Mouse (Mus musculus): ENCODE results near the gene Gpc5. TPM values are rescaled to one million over a fixed set of nuclear protein-coding genes. Genes with fewer than 3 reads are reported as not detected.

Gene Gpc5
- polyA plus RNA-seq, 1 experiment from 2014 or later = 0.06 TPM

- no peak for ATAC-seq (replicated peaks; ENCODE audit: insufficient number of reproducible peaks, insufficient read depth, low FRiP score, low read depth)
- no peak overlapping the region for H3K4me3 ChIP-seq
- H3K4me1 ChIP-seq (replicated peaks) = no peaks in the 10 kb centered on the region
- no peak overlapping the region for H3K4me2 ChIP-seq
- H3K36me3 ChIP-seq = no peaks in the 10 kb centered on the region
- no peak overlapping the region for H3K27ac ChIP-seq
- no peak overlapping the region for H3K9ac ChIP-seq
- H3K9me3 ChIP-seq (replicated peaks) = no peaks in the 10 kb centered on the region
- WGBS = 56% methylated on average over 7 of the region's 7 CpGs
- H3K27me3 ChIP-seq = no peaks in the 10 kb centered on the region
Measured at GRCm38 (mm10) chr14:115779382-115780177, 687.6 kb downstream of the Gpc5 start.

GRCm38 (mm10) chr14:115804751-115805150 lies 712.7 kb downstream of the Gpc5 start:
- no peaks in the 10 kb centered on the region for H3K9me3 ChIP-seq (replicated peaks)
- no peak overlapping the region for H3K9ac ChIP-seq
- 14% methylated on average over 2 of the region's 2 CpGs for WGBS
- H3K27me3 ChIP-seq = no peaks in the 10 kb centered on the region
- ATAC-seq (replicated peaks; ENCODE audit: insufficient number of reproducible peaks, insufficient read depth, low FRiP score, low read depth) = no peak; the same call in 1 of the 2 replicates
- H3K4me1 ChIP-seq (replicated peaks) = no peaks in the 10 kb centered on the region; the same call in 1 of the 2 replicates
- H3K4me3 ChIP-seq = no peak overlapping the region
- H3K27ac ChIP-seq = no peak overlapping the region
- no peak overlapping the region for H3K4me2 ChIP-seq
- H3K36me3 ChIP-seq = no peaks in the 10 kb centered on the region

- no peaks in the 10 kb centered on the region for H3K27me3 ChIP-seq
- H3K4me1 ChIP-seq (replicated peaks) = no peaks in the 10 kb centered on the region
- 5% methylated on average over 1 of the region's 1 CpGs for WGBS
- H3K27ac ChIP-seq = no peak overlapping the region
- H3K9me3 ChIP-seq (replicated peaks) = no peaks in the 10 kb centered on the region
- H3K36me3 ChIP-seq = no peaks in the 10 kb centered on the region
- no peak for ATAC-seq (replicated peaks; ENCODE audit: insufficient number of reproducible peaks, insufficient read depth, low FRiP score, low read depth)
- H3K4me3 ChIP-seq = no peak overlapping the region
- no peak overlapping the region for H3K4me2 ChIP-seq
- H3K9ac ChIP-seq = no peak overlapping the region
Measured at GRCm38 (mm10) chr14:115819021-115819420, 727.0 kb downstream of the Gpc5 start.

DNA sequence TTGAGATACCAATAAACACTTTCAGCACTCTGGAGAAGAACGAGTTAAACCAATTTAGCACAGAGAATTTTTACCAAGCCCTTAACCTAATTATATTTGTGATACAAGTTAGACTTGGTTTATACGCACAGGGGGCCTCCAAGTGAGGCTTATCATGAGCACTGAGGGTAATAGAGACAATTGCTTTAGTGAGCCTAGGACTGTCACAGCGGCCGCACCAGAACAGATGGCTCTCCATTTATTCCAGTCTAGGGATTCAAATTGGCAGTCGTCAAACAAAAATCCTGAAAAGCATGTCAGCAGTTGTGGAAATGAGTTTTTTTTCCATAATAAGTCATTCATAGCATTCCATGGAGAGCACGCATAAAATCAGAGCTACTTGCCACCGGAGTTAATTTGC lies 729.6 kb downstream of the Gpc5 start:
- Histone ChIP-seq H3K4me3 (no peak overlapping the region), H3K36me3 (no peaks in the 10 kb centered on the region), H3K4me2 (no peak overlapping the region), H3K4me1 (replicated peaks) (no peaks in the 10 kb centered on the region), H3K27me3 (no peaks in the 10 kb centered on the region), H3K9me3 (replicated peaks) (no peaks in the 10 kb centered on the region), H3K9ac (no peak overlapping the region), H3K27ac (no peak overlapping the region)
- WGBS = 81% methylated on average over 7 of the region's 7 CpGs
- no peak for ATAC-seq (replicated peaks; ENCODE audit: insufficient number of reproducible peaks, insufficient read depth, low FRiP score, low read depth)

DNA sequence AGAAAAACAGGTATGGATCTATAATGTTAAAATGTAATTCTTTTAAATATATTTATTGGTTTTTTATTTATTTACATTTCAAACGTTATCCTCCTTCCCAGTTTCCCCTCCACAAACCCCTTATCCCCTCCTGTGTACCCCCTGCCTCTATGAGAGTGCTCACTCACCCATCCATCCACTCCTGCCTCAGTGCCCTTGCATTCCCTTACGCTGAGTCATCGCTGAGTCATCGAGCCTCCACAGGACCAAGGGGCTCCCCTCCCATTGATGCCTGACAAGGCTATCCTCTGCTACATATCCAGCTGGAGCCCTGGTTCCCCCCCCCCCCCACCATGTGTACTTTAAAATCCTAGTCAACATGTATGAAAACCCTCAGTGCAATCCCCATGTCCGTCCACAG lies 738.5 kb downstream of the Gpc5 start:
- no peak overlapping the region for H3K27ac ChIP-seq
- no peaks in the 10 kb centered on the region for H3K27me3 ChIP-seq
- ATAC-seq (replicated peaks; ENCODE audit: insufficient number of reproducible peaks, insufficient read depth, low FRiP score, low read depth) = no peak
- no peak overlapping the region for H3K9ac ChIP-seq
- H3K9me3 ChIP-seq (replicated peaks) = no peaks in the 10 kb centered on the region
- no peaks in the 10 kb centered on the region for H3K4me1 ChIP-seq (replicated peaks)
- WGBS = 51% methylated on average over 5 of the region's 5 CpGs
- H3K36me3 ChIP-seq = no peaks in the 10 kb centered on the region
- H3K4me2 ChIP-seq = no peak overlapping the region
- H3K4me3 ChIP-seq = no peak overlapping the region

GRCm38 (mm10) chr14:115831219-115831755 lies 739.3 kb downstream of the Gpc5 start:
- Histone ChIP-seq H3K27ac (no peak overlapping the region), H3K9ac (no peak overlapping the region), H3K4me2 (no peak overlapping the region), H3K4me1 (replicated peaks) (no peaks in the 10 kb centered on the region), H3K9me3 (replicated peaks) (no peaks in the 10 kb centered on the region), H3K36me3 (no peaks in the 10 kb centered on the region), H3K27me3 (no peaks in the 10 kb centered on the region), H3K4me3 (no peak overlapping the region)
- no peak for ATAC-seq (replicated peaks; ENCODE audit: insufficient number of reproducible peaks, insufficient read depth, low FRiP score, low read depth)
- 2% methylated on average over 7 of the region's 7 CpGs for WGBS

GRCm38 (mm10) chr14:115831854-115832625 lies 740.0 kb downstream of the Gpc5 start:
- no peaks in the 10 kb centered on the region for H3K4me1 ChIP-seq (replicated peaks)
- H3K27ac ChIP-seq = no peak overlapping the region
- no peaks in the 10 kb centered on the region for H3K9me3 ChIP-seq (replicated peaks)
- H3K9ac ChIP-seq = no peak overlapping the region
- ATAC-seq (replicated peaks; ENCODE audit: insufficient number of reproducible peaks, insufficient read depth, low FRiP score, low read depth) = no peak
- H3K27me3 ChIP-seq = no peaks in the 10 kb centered on the region
- no peak overlapping the region for H3K4me3 ChIP-seq
- 72% methylated on average over 10 of the region's 10 CpGs for WGBS
- H3K36me3 ChIP-seq = no peaks in the 10 kb centered on the region
- no peak overlapping the region for H3K4me2 ChIP-seq

DNA sequence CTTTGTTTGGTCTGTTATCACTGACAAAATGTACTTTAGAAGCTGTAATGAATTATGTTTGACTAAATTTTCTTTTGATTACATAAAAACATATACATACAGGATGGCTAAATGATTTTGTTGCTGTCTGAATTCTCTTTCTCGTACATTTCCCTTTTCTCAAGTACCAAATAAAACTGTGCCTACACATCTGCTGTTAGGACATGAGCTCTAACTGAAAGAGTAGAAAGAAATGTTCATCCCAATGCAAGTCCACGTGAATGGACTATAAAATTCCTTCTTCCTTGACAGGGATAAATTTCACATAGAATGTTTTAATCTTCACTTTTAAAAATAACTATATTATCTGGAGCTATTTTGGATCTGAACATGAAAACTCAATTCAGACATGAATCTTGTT lies 751.8 kb downstream of the Gpc5 start:
- 48% methylated on average over 2 of the region's 2 CpGs for WGBS
- no peak for ATAC-seq (replicated peaks; ENCODE audit: insufficient number of reproducible peaks, insufficient read depth, low FRiP score, low read depth)
- Histone ChIP-seq H3K27ac (no peak overlapping the region), H3K4me1 (replicated peaks) (no peaks in the 10 kb centered on the region), H3K36me3 (no peaks in the 10 kb centered on the region), H3K9me3 (replicated peaks) (no peaks in the 10 kb centered on the region), H3K4me3 (no peak overlapping the region), H3K9ac (no peak overlapping the region), H3K27me3 (no peaks in the 10 kb centered on the region), H3K4me2 (no peak overlapping the region)

DNA sequence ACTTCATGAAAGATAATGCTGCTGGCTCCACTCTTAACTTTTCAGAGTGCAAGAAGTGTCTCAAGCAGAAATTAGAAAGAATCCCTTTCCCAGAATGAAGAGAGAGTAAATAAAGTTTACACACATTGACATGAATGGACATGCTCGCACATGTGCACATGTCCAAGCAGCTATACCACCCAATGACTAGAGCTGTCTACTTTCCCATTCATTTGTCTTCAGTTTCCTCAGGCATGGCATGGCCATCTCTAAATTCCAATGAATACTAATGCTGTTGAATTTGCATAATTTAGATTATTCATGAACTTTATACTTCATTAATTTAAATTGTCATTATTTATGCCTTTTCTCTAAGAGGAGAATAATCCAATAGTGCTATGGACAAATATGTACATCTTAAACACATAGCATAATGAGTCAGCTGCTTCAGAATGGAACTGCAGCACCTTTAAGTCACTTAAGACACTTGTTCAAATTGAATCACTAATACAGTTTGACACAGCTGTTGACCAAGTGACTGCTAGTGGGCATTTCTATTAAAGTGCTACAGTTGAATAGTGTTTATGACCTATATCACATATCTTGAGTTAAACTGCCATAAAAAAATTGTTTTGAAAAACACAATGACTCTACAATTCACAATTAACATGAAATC lies 752.9 kb downstream of the Gpc5 start:
- Histone ChIP-seq H3K9ac (no peak overlapping the region), H3K4me3 (no peak overlapping the region), H3K36me3 (no peaks in the 10 kb centered on the region), H3K4me1 (replicated peaks) (no peaks in the 10 kb centered on the region), H3K27me3 (no peaks in the 10 kb centered on the region), H3K4me2 (no peak overlapping the region), H3K9me3 (replicated peaks) (no peaks in the 10 kb centered on the region), H3K27ac (no peak overlapping the region)
- 87% methylated on average over 1 of the region's 1 CpGs for WGBS
- ATAC-seq (replicated peaks; ENCODE audit: insufficient number of reproducible peaks, insufficient read depth, low FRiP score, low read depth) = no peak

DNA sequence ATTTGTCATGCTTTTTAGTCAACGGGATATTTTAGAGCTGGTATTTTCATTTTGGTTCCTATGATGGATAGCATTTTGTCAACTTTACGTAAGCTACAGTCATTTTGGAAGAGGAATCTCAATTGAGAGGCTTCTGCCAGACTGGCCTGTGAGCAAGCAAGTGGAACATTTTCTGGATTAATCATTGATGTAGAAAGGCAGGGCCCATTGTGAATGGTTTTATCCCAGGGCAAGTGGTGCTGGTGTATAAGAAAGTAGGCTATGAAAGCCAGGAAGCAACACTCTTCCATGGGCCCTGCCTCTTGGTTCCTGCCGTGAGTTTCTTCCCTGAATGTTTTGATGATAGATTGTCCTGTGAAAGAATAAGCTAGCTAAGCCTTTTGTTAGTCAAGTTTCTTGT lies 777.1 kb downstream of the Gpc5 start:
- H3K27ac ChIP-seq = no peak overlapping the region
- H3K9ac ChIP-seq = no peak overlapping the region
- H3K9me3 ChIP-seq (replicated peaks) = no peaks in the 10 kb centered on the region
- H3K27me3 ChIP-seq = no peaks in the 10 kb centered on the region
- H3K36me3 ChIP-seq = no peaks in the 10 kb centered on the region
- ATAC-seq (replicated peaks; ENCODE audit: insufficient number of reproducible peaks, insufficient read depth, low FRiP score, low read depth) = no peak
- no peak overlapping the region for H3K4me2 ChIP-seq
- WGBS = 72% methylated on average over 3 of the region's 3 CpGs
- no peaks in the 10 kb centered on the region for H3K4me1 ChIP-seq (replicated peaks)
- H3K4me3 ChIP-seq = no peak overlapping the region

DNA sequence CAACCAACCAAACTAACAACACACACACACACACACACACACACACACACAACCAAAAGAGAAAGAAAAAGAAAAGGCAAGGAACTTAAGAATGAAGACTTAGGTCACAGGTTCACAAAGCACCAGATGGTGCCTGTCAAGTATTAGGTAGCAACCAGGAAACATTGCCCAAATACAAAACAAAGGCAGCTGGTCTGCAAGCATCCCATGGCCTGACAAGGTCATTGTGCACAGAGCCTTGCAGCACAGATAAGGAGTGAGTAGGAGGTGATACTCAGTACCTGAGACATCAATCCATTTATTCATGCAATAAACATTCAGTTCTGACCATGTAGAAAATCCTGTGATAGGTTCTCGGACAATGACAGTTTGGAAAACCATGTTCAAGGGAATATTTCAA lies 884.0 kb downstream of the Gpc5 start:
- Histone ChIP-seq H3K4me3 (no peak overlapping the region), H3K27me3 (no peaks in the 10 kb centered on the region), H3K9me3 (replicated peaks) (no peaks in the 10 kb centered on the region), H3K4me2 (no peak overlapping the region), H3K27ac (no peak overlapping the region), H3K4me1 (replicated peaks) (no peaks in the 10 kb centered on the region), H3K36me3 (no peaks in the 10 kb centered on the region), H3K9ac (no peak overlapping the region)
- WGBS = 56% methylated on average over 1 of the region's 1 CpGs
- ATAC-seq (replicated peaks; ENCODE audit: insufficient number of reproducible peaks, insufficient read depth, low FRiP score, low read depth) = no peak
